Mouse (Mus musculus): Measurements from ENCODE around the gene Myo7a.

The Myo7a gene

GRCm38 (mm10) chr7:98103002-98103941 lies 16.1 kb downstream of the Myo7a start:
- peak; percentile 85 to 89 for DNase-seq (ENCODE audit: low spot score in 2 of 2)

DNA sequence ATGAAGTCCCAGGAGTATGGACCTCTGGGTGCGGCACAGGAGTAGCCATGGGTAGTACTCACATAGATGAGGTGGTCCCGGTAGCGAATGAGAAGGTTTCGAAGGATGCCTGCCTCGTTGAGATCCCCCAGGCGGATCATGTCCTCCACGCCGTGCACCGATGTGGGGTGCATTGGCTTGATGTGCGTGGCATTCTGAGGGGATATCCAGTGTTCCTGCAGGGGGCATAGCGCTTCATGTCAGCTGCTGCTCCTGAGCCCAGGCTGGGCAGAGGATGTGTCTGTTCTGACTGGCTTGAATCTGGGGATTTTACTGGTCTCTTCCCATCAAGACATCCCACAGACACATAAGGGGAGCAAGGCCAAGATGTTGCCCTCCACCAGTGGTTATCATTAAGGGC lies 16.8 kb downstream of the Myo7a start:
- DNase-seq (ENCODE audit: low spot score in 2 of 2), result no peak

GRCm38 (mm10) chr7:98097557-98097956 lies 21.8 kb downstream of the Myo7a start:
- no peak for DNase-seq (ENCODE audit: low spot score in 2 of 2)

- no peak for DNase-seq (ENCODE audit: low spot score in 2 of 2)
These were observed 23.5 kb downstream of the Myo7a start for GRCm38 (mm10) chr7:98095852-98096251.

- no peak for DNase-seq (ENCODE audit: low spot score in 2 of 2)
These were observed 33.0 kb downstream of the Myo7a start for GRCm38 (mm10) chr7:98086346-98086745.

- no peak for DNase-seq (ENCODE audit: low spot score in 2 of 2)
These were observed 34.0 kb downstream of the Myo7a start for GRCm38 (mm10) chr7:98085314-98085713.

GRCm38 (mm10) chr7:98084541-98085293 lies 34.6 kb downstream of the Myo7a start:
- DNase-seq (ENCODE audit: low spot score in 2 of 2), result no peak

DNA sequence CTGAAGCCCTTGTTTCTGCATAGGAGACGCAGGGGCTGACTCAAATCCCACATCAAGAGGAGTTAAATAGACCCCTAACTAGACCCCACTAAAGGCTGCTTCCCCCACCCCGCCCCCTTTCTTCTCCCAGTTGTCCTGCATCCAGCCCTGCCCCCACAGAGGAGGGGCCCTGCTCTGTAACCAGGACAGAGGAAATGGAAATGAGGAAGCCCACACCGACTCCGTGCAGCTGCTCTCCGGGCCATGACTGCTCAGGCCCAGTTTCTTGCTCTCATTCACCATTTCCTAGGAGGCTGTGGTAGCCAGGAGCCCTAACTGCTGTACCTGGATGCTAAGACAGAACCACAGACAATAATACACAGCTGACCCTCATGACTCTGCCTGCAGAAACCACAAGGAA lies 36.9 kb downstream of the Myo7a start:
- no peak for DNase-seq (ENCODE audit: low spot score in 2 of 2)

- DNase-seq (ENCODE audit: low spot score in 2 of 2), result no peak
These were observed 41.9 kb downstream of the Myo7a start for GRCm38 (mm10) chr7:98077453-98077852.

GRCm38 (mm10) chr7:98071620-98072019 lies 47.7 kb downstream of the Myo7a start:
- peak; percentile 70 to 74 for DNase-seq (ENCODE audit: low spot score in 2 of 2)

DNA sequence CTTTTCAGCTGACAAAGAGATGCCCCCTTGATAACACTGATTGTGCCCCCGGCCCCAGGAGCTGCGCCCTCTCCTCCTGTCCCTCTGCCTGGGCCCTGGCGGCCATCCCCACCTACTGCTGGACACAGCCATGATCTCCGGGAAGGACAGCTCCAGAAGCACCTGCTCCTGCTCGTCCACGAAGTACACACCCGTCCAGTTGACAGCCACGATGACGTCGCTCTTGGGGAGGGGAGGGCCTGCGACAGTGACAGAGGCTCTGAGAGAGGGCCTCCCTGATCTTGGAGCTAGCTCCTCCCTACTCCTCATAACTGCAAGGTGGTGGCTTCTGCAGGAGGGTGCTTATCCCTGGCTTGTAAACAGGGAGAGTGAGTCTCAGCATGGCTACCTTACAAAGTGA lies 53.1 kb downstream of the Myo7a start:
- no peak for DNase-seq (ENCODE audit: low spot score in 2 of 2)

DNA sequence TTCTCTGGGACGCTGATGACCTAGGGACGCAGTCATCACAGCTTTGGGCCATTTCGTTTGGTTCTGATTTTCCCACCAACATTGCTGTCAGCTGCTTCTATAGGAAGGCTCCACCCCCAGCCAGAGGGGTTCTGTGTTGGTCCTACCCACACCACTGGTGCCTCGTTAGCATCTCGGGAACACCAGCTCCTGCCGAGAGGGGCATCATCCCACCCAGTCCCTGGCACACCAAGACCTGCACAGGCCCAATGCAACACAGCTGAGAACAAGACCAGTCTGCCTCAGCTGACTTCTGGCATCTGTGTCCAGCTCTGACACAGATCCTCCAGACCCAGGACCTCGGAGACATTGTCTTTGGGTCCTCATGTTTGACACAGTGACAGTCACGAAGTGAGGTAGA lies 64.4 kb downstream of the Myo7a start:
- no peak for DNase-seq (ENCODE audit: low spot score in 2 of 2)

- DNase-seq (ENCODE audit: low spot score in 2 of 2), result no peak
These were observed 64.9 kb downstream of the Myo7a start for GRCm38 (mm10) chr7:98054461-98054860.

DNA sequence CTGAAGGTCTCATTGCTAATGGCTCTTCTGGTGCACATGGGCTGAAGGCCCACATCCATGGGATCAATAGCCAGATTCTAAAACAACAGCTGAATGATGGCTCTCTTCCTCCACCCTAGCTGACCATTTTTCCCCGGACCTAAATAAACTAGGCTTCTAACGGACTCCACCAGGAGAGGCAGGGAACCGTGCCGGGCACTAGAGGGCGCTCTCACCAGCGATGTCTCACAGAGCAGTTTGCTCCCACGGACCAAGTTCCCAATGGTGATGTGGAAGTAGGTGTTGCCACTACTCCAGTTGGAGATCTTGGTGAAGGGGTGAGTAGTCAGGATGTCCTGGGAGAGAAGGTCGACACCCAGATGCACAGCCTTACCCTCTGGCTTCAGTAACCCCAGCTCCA lies 67.3 kb downstream of the Myo7a start:
- peak; percentile 7 to 23 for DNase-seq (ENCODE audit: low spot score in 2 of 2)

- DNase-seq (ENCODE audit: low spot score in 2 of 2), result no peak
These were observed 71.1 kb downstream of the Myo7a start for GRCm38 (mm10) chr7:98048101-98048824.

DNA sequence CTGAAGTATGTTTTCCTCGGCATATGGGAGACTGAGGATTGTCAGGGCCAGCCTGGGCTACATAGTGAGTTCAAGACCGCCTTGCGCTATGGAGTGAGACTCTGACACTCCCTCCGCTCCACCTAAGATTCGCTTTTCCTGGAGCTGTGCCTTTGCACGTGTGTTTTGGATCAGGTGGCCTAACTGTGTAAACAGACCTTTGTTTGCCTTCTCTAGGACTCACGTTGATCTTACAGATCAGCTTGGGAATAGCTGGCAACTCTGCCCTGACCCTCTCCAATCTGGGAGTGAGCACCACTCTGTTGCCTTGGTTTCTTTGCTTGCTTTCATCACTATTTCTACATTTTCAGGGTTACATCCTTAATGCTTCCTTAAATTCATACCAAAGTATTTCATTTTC lies 116.7 kb downstream of the Myo7a start:
- DNase-seq (ENCODE audit: low spot score in 2 of 2), result no peak
